ENCODE assay signal across 8 mouse cellular contexts in the genomic region with DNA sequence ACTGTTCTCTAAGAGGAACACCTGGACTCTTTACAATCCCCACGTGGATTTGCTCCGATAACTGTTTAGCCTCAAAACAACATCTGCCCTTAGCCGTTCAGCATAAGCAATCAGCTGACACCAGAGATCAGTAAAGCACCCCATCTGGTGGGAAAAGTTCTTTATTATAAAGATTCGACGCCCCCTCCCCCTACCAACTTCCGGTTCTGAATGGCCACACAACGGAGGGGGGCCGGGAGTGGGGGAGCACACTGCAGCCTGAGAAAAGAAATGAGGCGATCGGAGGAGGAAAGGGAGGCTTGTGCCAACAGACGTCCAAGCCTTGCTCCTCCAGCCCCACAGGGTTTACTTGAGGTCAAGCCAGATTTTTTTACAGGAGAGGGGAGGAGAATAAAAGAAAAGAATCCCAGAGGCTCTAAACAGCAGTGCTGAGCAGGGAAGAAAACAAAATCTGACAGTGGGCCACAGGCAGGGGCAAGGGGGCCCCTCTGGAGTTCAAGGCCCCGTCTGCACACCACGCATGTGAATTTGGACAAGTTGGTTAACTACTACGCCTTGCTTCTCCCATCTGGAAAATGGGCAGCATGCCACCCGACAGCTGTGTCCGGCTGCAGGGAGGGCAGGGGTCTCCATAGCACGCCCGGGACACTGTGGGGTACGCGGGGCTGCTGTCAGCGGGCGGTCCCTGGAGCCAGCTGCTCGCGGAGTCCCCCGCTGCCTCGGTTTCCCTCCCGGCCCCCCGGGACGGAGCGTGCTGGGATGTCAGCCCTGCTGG. TPM values are rescaled to one million over a fixed set of nuclear protein-coding genes. Genes with fewer than 3 reads are reported as not detected.
A peak's percentile ranks its signal among the peaks of the same experiment; 100 is the strongest.
DNase-seq lines count a peak whose midpoint lies in the region; ATAC-seq and TF ChIP-seq lines count a peak whose summit lies in the region.

No protein-coding gene starts in this region.

- H3K9me3 ChIP-seq in intestine, postnatal 0 days (ENCODE audit: control insufficient read depth) = no peaks in the 10 kb centered on the region
- H3K9me3 ChIP-seq in midbrain, embryonic 15.5 days = no peaks in the 10 kb centered on the region

- no peak for TF ChIP-seq POLR2A in liver, adult 2 months (IDR thresholded peaks at IDR 0.05; ENCODE audit: extremely low read depth, insufficient read depth, low read length)

- ATAC-seq in intestine, postnatal 0 days = peak; percentile 55
- peak; percentile 65 for ATAC-seq in midbrain, embryonic 15.5 days (replicated peaks)

- TF ChIP-seq CTCF in intestine, postnatal 0 days (IDR thresholded peaks at IDR 0.05; ENCODE audit: low read depth) = 0 out of 2 replicates have a peak, but pooled peaks have one; percentile 14
- no peak for TF ChIP-seq CTCF in liver, adult 2 months (IDR thresholded peaks at IDR 0.05; ENCODE audit: low read depth, low read length)

- 1% methylated on average over 30 of the region's 30 CpGs for WGBS in intestine, postnatal 0 days
- WGBS in liver, adult 2 months = 10% methylated on average over 30 of the region's 30 CpGs
- WGBS in midbrain, embryonic 15.5 days = 0% methylated on average over 30 of the region's 30 CpGs

- H3K79me2 ChIP-seq in liver, adult 2 months (ENCODE audit: control insufficient read depth, insufficient read depth, low read length) = peaks cover 28% of the 10 kb centered on the region

- H3K4me2 ChIP-seq in intestine, postnatal 0 days (replicated peaks; ENCODE audit: low read depth) = peak overlapping the region; percentile 97
- H3K4me2 ChIP-seq in midbrain, embryonic 15.5 days = peak overlapping the region; percentile 96

- peak overlapping the region; percentile 94 for H3K4me3 ChIP-seq in intestine, postnatal 0 days (ENCODE audit: low read depth, low read length)
- H3K4me3 ChIP-seq in liver, adult 2 months (ENCODE audit: insufficient read depth, low read depth, low read length) = peak overlapping the region; percentile 73
- peak overlapping the region; percentile 96 for H3K4me3 ChIP-seq in midbrain, embryonic 15.5 days

- H3K9ac ChIP-seq in intestine, postnatal 0 days (ENCODE audit: low read depth, low read length) = peak overlapping the region; percentile 88
- peak overlapping the region; percentile 79 for H3K9ac ChIP-seq in liver, adult 2 months (ENCODE audit: low read depth, low read length)
- H3K9ac ChIP-seq in midbrain, embryonic 15.5 days = peak overlapping the region; percentile 91

- peaks cover 10% of the 10 kb centered on the region; the same call in 1 of the 2 replicates for H3K36me3 ChIP-seq in intestine, postnatal 0 days (ENCODE audit: control insufficient read depth, insufficient read depth)
- peaks cover 23% of the 10 kb centered on the region for H3K36me3 ChIP-seq in liver, adult 2 months (ENCODE audit: control insufficient read depth, insufficient read depth, low read length)
- peaks cover 3% of the 10 kb centered on the region; the same call in 1 of the 2 replicates for H3K36me3 ChIP-seq in midbrain, embryonic 15.5 days (replicated peaks)
- H3K36me3 ChIP-seq in splenic B cell, adult 2 months (ENCODE audit: control insufficient read depth, insufficient read depth, low read length, poor library complexity, severe bottlenecking) = peaks cover 2% of the 10 kb centered on the region; the same call in 1 of the 2 replicates

- DNase-seq in urinary bladder, postnatal 14 days (ENCODE audit: low spot score) = peak; percentile 57
- DNase-seq in urinary bladder, adult 2 months (ENCODE audit: low spot score) = no peak
- peak; percentile 65 for DNase-seq in embryo, embryonic 11 days
- peak; percentile 59 to 76 for DNase-seq in heart, adult 18-20 months
- DNase-seq in liver, adult 2 months (ENCODE audit: extremely low read depth, low read depth, low spot score) = no peak
- peak; percentile 49 for DNase-seq in splenic B cell, adult 2 months (ENCODE audit: low read depth, low spot score)

- no peaks in the 10 kb centered on the region for H3K27me3 ChIP-seq in intestine, postnatal 0 days (replicated peaks; ENCODE audit: control insufficient read depth, insufficient read depth, low read length)
- H3K27me3 ChIP-seq in liver, adult 2 months (ENCODE audit: control insufficient read depth, insufficient read depth, low read length) = no peaks in the 10 kb centered on the region
- H3K27me3 ChIP-seq in midbrain, embryonic 15.5 days (replicated peaks) = no peaks in the 10 kb centered on the region
- H3K27me3 ChIP-seq in splenic B cell, adult 2 months (ENCODE audit: control insufficient read depth, insufficient read depth, low read length, poor library complexity, severe bottlenecking) = no peaks in the 10 kb centered on the region

- peaks cover 10% of the 10 kb centered on the region; the same call in 1 of the 2 replicates for H3K4me1 ChIP-seq in intestine, postnatal 0 days (replicated peaks; ENCODE audit: control insufficient read depth, insufficient read depth, low read length)
- H3K4me1 ChIP-seq in liver, adult 2 months (ENCODE audit: control insufficient read depth, insufficient read depth, low read length) = peaks cover 41% of the 10 kb centered on the region
- peaks cover 26% of the 10 kb centered on the region for H3K4me1 ChIP-seq in midbrain, embryonic 15.5 days

- peak overlapping the region; percentile 77 for H3K27ac ChIP-seq in intestine, postnatal 0 days (ENCODE audit: low read depth, low read length)
- H3K27ac ChIP-seq in liver, adult 2 months (replicated peaks; ENCODE audit: insufficient read depth, low read depth, low read length) = peak overlapping the region; percentile 53
- H3K27ac ChIP-seq in midbrain, embryonic 15.5 days = peak overlapping the region; percentile 90

RNA-seq across cellular contexts. Expression of gene Gpam, which starts 28.4 kb away (rescaled TPM):
- 65.6 and 67.5 TPM in 2 replicates for polyA plus RNA-seq in urinary bladder, adult 2 months (2012; rRNA removed)
- total RNA-seq in heart, adult 18-20 months (2021) = 100 to 1,000 TPM; 147 to 182 TPM
- 6.3 and 6.6 TPM in 2 replicates for polyA plus RNA-seq in intestine, postnatal 0 days (2015; fragmentation: Nextera tagmentation; extraction: Ambion mirVana)
- 261 and 274 TPM in 2 replicates for total RNA-seq in liver, adult 2 months (2014; rRNA removed)
- 90.2 and 102 TPM in 2 replicates for polyA plus RNA-seq in liver, adult 2 months (2012; rRNA removed)
- polyA plus RNA-seq in midbrain, embryonic 15.5 days (2015; fragmentation: Nextera tagmentation; extraction: Ambion mirVana) = 24.6 and 25.8 TPM in 2 replicates

Comparison
In these comparisons a context has a peak if more than half of its experiments do, and no peak if none do; other contexts are left out.
1. DNase-seq: peak in urinary bladder, postnatal 14 days (single experiment), embryo, embryonic 11 days (single experiment), heart, adult 18-20 months (2 of 2) and splenic B cell, adult 2 months (single experiment); none in urinary bladder, adult 2 months (single experiment) and liver, adult 2 months (single experiment).
2. Peak in every context shown above with its lines, with median percentiles within 50 percentile points of each other: H3K27ac ChIP-seq, H3K4me3 ChIP-seq and H3K9ac ChIP-seq.